Mouse (Mus musculus) MEL (cell line): ENCODE results near the gene Acot7. TPM values are rescaled to one million over a fixed set of nuclear protein-coding genes. Genes with fewer than 3 reads are reported as not detected.

Source experiments
- DNase-seq: peaks from one replicate; pipeline ENCODE4 v3.0.0; 2011; ENCODE audit warnings: low read depth, low spot score
- H3K27ac ChIP-seq: 2 replicates; pipeline ENCODE4 v1.5.1; 2012; ENCODE audit warnings: low read depth, mild to moderate bottlenecking, control low read depth, low read length, moderate library complexity; ENCODE audit not compliant: control insufficient read depth
- H3K27me3 ChIP-seq, 2 experiments: fragments of 150-350 bp in 1 of 2; sonication (generic) in 1 of 2; 2 replicates each; pipeline ENCODE4 v1.6.1; 2012; ENCODE audit warnings: low read length in 2 of 2, mild to moderate bottlenecking in 2 of 2, improper control_type of control experiment in 1 of 2, moderate library complexity in 1 of 2; ENCODE audit not compliant: insufficient read depth in 2 of 2, control insufficient read depth in 1 of 2
- H3K36me3 ChIP-seq, 2 experiments: 2 replicates each; pipeline ENCODE4 v1.6.1; 2012 to 2014; ENCODE audit warnings: low read length in 2 of 2, improper control_type of control experiment in 1 of 2, inconsistent platforms in 1 of 2, mild to moderate bottlenecking in 1 of 2; ENCODE audit not compliant: insufficient read depth in 2 of 2, control insufficient read depth in 1 of 2
- H3K4me1 ChIP-seq, 2 experiments: fragments of 150-350 bp in 1 of 2; sonication (generic) in 1 of 2; 2 replicates each; pipeline ENCODE4 v1.6.1; 2012; ENCODE audit warnings: low read length in 2 of 2, improper control_type of control experiment in 1 of 2, mild to moderate bottlenecking in 1 of 2; ENCODE audit not compliant: insufficient read depth in 2 of 2, control insufficient read depth in 1 of 2
- H3K4me3 ChIP-seq, 2 experiments: fragments of 150-350 bp in 1 of 2; sonication (generic) in 1 of 2; 2 replicates each; pipeline ENCODE4 v1.5.1; 2012; ENCODE audit warnings: low read depth in 2 of 2, low read length in 2 of 2, mild to moderate bottlenecking in 2 of 2, moderate library complexity in 2 of 2, control low read depth in 1 of 2, improper control_type of control experiment in 1 of 2; ENCODE audit not compliant: control insufficient read depth in 1 of 2, insufficient read depth in 1 of 2
- H3K79me2 ChIP-seq: 2 replicates; pipeline ENCODE4 v1.6.1; 2012; ENCODE audit warnings: mild to moderate bottlenecking, low read length, moderate library complexity; ENCODE audit not compliant: control insufficient read depth, poor library complexity, insufficient read depth
- H3K9ac ChIP-seq: 2 replicates; pipeline ENCODE4 v1.6.1; 2012; ENCODE audit warnings: low read depth, mild to moderate bottlenecking, control low read depth, low read length, moderate library complexity; ENCODE audit not compliant: control insufficient read depth, poor library complexity, severe bottlenecking
- H3K9me3 ChIP-seq: fragments of 150-350 bp; sonication (generic); replicated peaks from 2 replicates; pipeline ENCODE4 v1.6.1; 2012; ENCODE audit warnings: mild to moderate bottlenecking, low read length, improper control_type of control experiment, moderate library complexity; ENCODE audit not compliant: insufficient read depth
- CHD1 ChIP-seq: IDR thresholded peaks from 2 replicates; pipeline ENCODE4 v1.6.1; 2012; ENCODE audit warnings: low read depth, mild to moderate bottlenecking, inconsistent platforms, low read length, improper control_type of control experiment
- CHD2 ChIP-seq: IDR thresholded peaks from 2 replicates; pipeline ENCODE4 v1.6.1; 2011; ENCODE audit warnings: low read length, improper control_type of control experiment
- CTCF ChIP-seq, 3 experiments: IDR thresholded peaks in 2 of 3; conservative IDR thresholded peaks in 1 of 3; 2 replicates each; pipeline ENCODE4 v1.5.1; 2011 to 2012; ENCODE audit warnings: low read length in 3 of 3, low read depth in 2 of 3, mild to moderate bottlenecking in 2 of 3, improper control_type of control experiment in 1 of 3, inconsistent platforms in 1 of 3, mixed read lengths in 1 of 3, moderate library complexity in 1 of 3; ENCODE audit not compliant: control insufficient read depth in 1 of 3, insufficient read depth in 1 of 3, poor library complexity in 1 of 3, severe bottlenecking in 1 of 3
- ELF1 ChIP-seq: IDR thresholded peaks from 2 replicates; pipeline ENCODE4 v1.6.1; 2014; ENCODE audit warnings: low read depth, mild to moderate bottlenecking, inconsistent platforms, low read length, improper control_type of control experiment, moderate library complexity
- ETS1 ChIP-seq: IDR thresholded peaks from 2 replicates; pipeline ENCODE4 v1.6.1; 2012; ENCODE audit warnings: low read depth, mild to moderate bottlenecking, inconsistent platforms, low read length, improper control_type of control experiment, moderate library complexity
- GATA1 ChIP-seq: IDR thresholded peaks from 2 replicates; pipeline ENCODE4 v1.6.1; 2011; ENCODE audit warnings: low read depth, low read length, improper control_type of control experiment
- HCFC1 ChIP-seq: IDR thresholded peaks from 2 replicates; pipeline ENCODE4 v1.6.1; 2012; ENCODE audit warnings: low read depth, mild to moderate bottlenecking, inconsistent platforms, low read length, improper control_type of control experiment, moderate library complexity
- KAT2A ChIP-seq: conservative IDR thresholded peaks from 2 replicates; pipeline ENCODE4 v1.6.1; 2012; ENCODE audit warnings: low read depth, low read length, improper control_type of control experiment, inconsistent platforms
- MAX ChIP-seq: IDR thresholded peaks from 2 replicates; pipeline ENCODE4 v1.6.1; 2011; ENCODE audit warnings: low read length, improper control_type of control experiment
- MAZ ChIP-seq: IDR thresholded peaks from 2 replicates; pipeline ENCODE4 v1.6.1; 2012; ENCODE audit warnings: low read depth, mild to moderate bottlenecking, inconsistent platforms, low read length, improper control_type of control experiment
- NELFE ChIP-seq: IDR thresholded peaks from 2 replicates; pipeline ENCODE4 v1.6.1; 2011; ENCODE audit warnings: low read depth, low read length, improper control_type of control experiment
- NRF1 ChIP-seq: IDR thresholded peaks from 2 replicates; pipeline ENCODE4 v1.6.1; 2014; ENCODE audit warnings: low read depth, mild to moderate bottlenecking, inconsistent platforms, low read length, improper control_type of control experiment, moderate library complexity; ENCODE audit not compliant: poor library complexity, insufficient read depth, severe bottlenecking
- POLR2AphosphoS5 ChIP-seq: IDR thresholded peaks from 2 replicates; pipeline ENCODE4 v1.6.1; 2012; ENCODE audit warnings: low read depth, borderline replicate concordance, mild to moderate bottlenecking, inconsistent platforms, low read length, moderate library complexity, mixed read lengths
- RAD21 ChIP-seq: IDR thresholded peaks from 2 replicates; pipeline ENCODE4 v1.6.1; 2011; ENCODE audit warnings: mild to moderate bottlenecking, low read depth, low read length, improper control_type of control experiment
- TBP ChIP-seq: IDR thresholded peaks from 2 replicates; pipeline ENCODE4 v1.8.0; 2011; ENCODE audit warnings: low read depth, low read length, improper control_type of control experiment
- TCF12 ChIP-seq: IDR thresholded peaks from 2 replicates; pipeline ENCODE4 v1.6.1; 2014; ENCODE audit warnings: low read depth, mild to moderate bottlenecking, inconsistent platforms, low read length, improper control_type of control experiment, moderate library complexity
- UBTF ChIP-seq: IDR thresholded peaks from 2 replicates; pipeline ENCODE4 v1.6.1; 2012; ENCODE audit warnings: low read depth, mild to moderate bottlenecking, inconsistent platforms, low read length, improper control_type of control experiment, moderate library complexity, borderline replicate concordance; ENCODE audit not compliant: insufficient read depth
- ZNF384 ChIP-seq: IDR thresholded peaks from 2 replicates; pipeline ENCODE4 v1.6.1; 2012; ENCODE audit warnings: low read depth, mild to moderate bottlenecking, inconsistent platforms, low read length, improper control_type of control experiment
- polyA plus RNA-seq, 2 experiments: library from polyadenylated mRNA; stranded (reverse) in 1 of 2; unstranded in 1 of 2; fragments of >175 nt in 1 of 2; fragments of >200 nt in 1 of 2; gene quantifications; 2 replicates each; pipeline versions ENCODE4 v1.2.1 to v1.2.4; 2012; ENCODE audit warnings: low replicate concordance in 2 of 2, low read depth in 1 of 2; ENCODE audit not compliant: insufficient read length in 2 of 2, insufficient read depth in 1 of 2, missing spikeins in 1 of 2
- total RNA-seq: library from RNA; depleted of rRNA; stranded (reverse); fragments of 300-350 nt; gene quantifications from 2 replicates; pipeline ENCODE4 v1.2.3, GENCODE M21; 2012

The Acot7 gene
- total and polyA plus RNA-seq, 3 experiments, result 92.7 to 127 TPM; not detected in 1

GRCm38 (mm10) chr4:152265791-152266190, 87.9 kb downstream of the Acot7 start:
- H3K4me3 ChIP-seq, result no peak overlapping the region
- TF ChIP-seq GATA1 (no peak), CTCF (IDR thresholded peaks at IDR 0.05 in 2 of 3, conservative IDR thresholded peaks at IDR 0.05 in 1 of 3; ENCODE audit: control insufficient read depth in 1 of 3, insufficient read depth in 1 of 3, low read depth in 2 of 3, low read length in 3 of 3, poor library complexity in 1 of 3, severe bottlenecking in 1 of 3) (no peak), CHD2 (no peak), RAD21 (no peak), ELF1 (no peak), NRF1 (no peak), CHD1 (no peak), HCFC1 (no peak), UBTF (no peak), MAX (no peak), NELFE (no peak)
- H3K9ac ChIP-seq, result no peak overlapping the region
- H3K27me3 ChIP-seq, result no peaks in the 10 kb centered on the region
- H3K79me2 ChIP-seq, result no peaks in the 10 kb centered on the region
- H3K4me1 ChIP-seq, result no peaks in the 10 kb centered on the region
- DNase-seq, result no peak
- no peaks in the 10 kb centered on the region for H3K36me3 ChIP-seq
- H3K9me3 ChIP-seq, result no peaks in the 10 kb centered on the region
- H3K27ac ChIP-seq, result no peak overlapping the region

GRCm38 (mm10) chr4:152266236-152266895, 88.4 kb downstream of the Acot7 start:
- TF ChIP-seq ETS1, result no peak
- TF ChIP-seq POLR2AphosphoS5, result no peak
- TF ChIP-seq TCF12, result no peak
- no peak for TF ChIP-seq TBP
- no peak for TF ChIP-seq ZNF384
- no peak for TF ChIP-seq NELFE
- no peak for TF ChIP-seq MAZ
- TF ChIP-seq KAT2A, result no peak
- no peak overlapping the region for H3K27ac ChIP-seq
- DNase-seq, result no peak
- H3K27me3 ChIP-seq, result no peaks in the 10 kb centered on the region
- no peak overlapping the region for H3K9ac ChIP-seq
- H3K9me3 ChIP-seq, result no peaks in the 10 kb centered on the region
- H3K4me3 ChIP-seq, result no peak overlapping the region
- no peaks in the 10 kb centered on the region for H3K4me1 ChIP-seq
- no peaks in the 10 kb centered on the region for H3K36me3 ChIP-seq
- H3K79me2 ChIP-seq, result no peaks in the 10 kb centered on the region
